Mouse (Mus musculus) midbrain, embryonic 11.5 days (tissue): ENCODE results near the gene Kdm6b. TPM values are rescaled to one million over a fixed set of nuclear protein-coding genes. Genes with fewer than 3 reads are reported as not detected.

ENCODE experiments used
- ATAC-seq: fragments of 200-750 bp; cut with Nextera tagmentation; 2 replicates; pipeline ENCODE4 v1.8.0; 2017; ENCODE audit warnings: moderate TSS enrichment, moderate library complexity; ENCODE audit not compliant: low FRiP score
- DNase-seq: peaks from one replicate; pipeline ENCODE4 v3.0.0; 2015; ENCODE audit warnings: low spot score; ENCODE audit errors: missing footprints
- H3K27ac ChIP-seq: fragments of 300-500 bp; sonication (generic); 2 replicates; pipeline ENCODE4 v1.5.1; 2014; ENCODE audit warnings: low read depth, low read length
- H3K27me3 ChIP-seq: fragments of 300-500 bp; sonication (generic); 2 replicates; pipeline ENCODE4 v1.6.1; 2014; ENCODE audit warnings: mild to moderate bottlenecking, low read length, moderate library complexity, mixed read lengths; ENCODE audit not compliant: control insufficient read depth, insufficient read depth
- H3K36me3 ChIP-seq: fragments of 300-500 bp; sonication (generic); 2 replicates; pipeline ENCODE4 v1.6.1; 2014; ENCODE audit warnings: mild to moderate bottlenecking, low read length, moderate library complexity, mixed read lengths; ENCODE audit not compliant: control insufficient read depth, insufficient read depth
- H3K4me1 ChIP-seq: fragments of 300-500 bp; sonication (generic); 2 replicates; pipeline ENCODE4 v1.6.1; 2014; ENCODE audit warnings: low read length; ENCODE audit not compliant: control insufficient read depth, insufficient read depth
- H3K4me2 ChIP-seq: fragments of 300-500 bp; sonication (generic); 2 replicates; pipeline ENCODE4 v1.6.1; 2014; ENCODE audit warnings: mild to moderate bottlenecking, moderate library complexity
- H3K4me3 ChIP-seq: fragments of 300-500 bp; sonication (generic); 2 replicates; pipeline ENCODE4 v1.5.1; 2014; ENCODE audit warnings: low read depth, low read length
- H3K9ac ChIP-seq: fragments of 300-500 bp; sonication (generic); 2 replicates; pipeline ENCODE4 v1.6.1; 2014; ENCODE audit warnings: low read length
- H3K9me3 ChIP-seq: fragments of 300-500 bp; sonication (generic); 2 replicates; pipeline ENCODE4 v1.6.1; 2016; ENCODE audit warnings: low read length; ENCODE audit not compliant: control insufficient read depth
- whole genome bisulfite sequencing: fragments of 180-500 bp; shearing (Covaris S2); extraction: QIAGEN DNeasy Blood & Tissue Kit; methylation state at CpG from one replicate; pipeline ENCODE4 v1.1.7; 2014; 5-methylcytosine and 5-hydroxymethylcytosine counted together
- polyA plus RNA-seq: library from polyadenylated mRNA; unstranded; fragments of >200 nt; fragmentation: Nextera tagmentation; extraction: Ambion mirVana; gene quantifications from 2 replicates; pipeline ENCODE4 v1.2.1, GENCODE M21; 2014

Kdm6b gene
- polyA plus RNA-seq, 1 experiment from 2014 or later = 31.7 TPM

GRCm38 (mm10) chr11:69421131-69421977, 7.9 kb upstream of the Kdm6b start:
- no peak overlapping the region for H3K4me3 ChIP-seq
- peaks cover 22% of the 10 kb centered on the region for H3K27me3 ChIP-seq
- WGBS = 12% methylated on average over 25 of the region's 25 CpGs
- H3K27ac ChIP-seq = no peak overlapping the region
- peak; percentile 88 for DNase-seq
- no peaks in the 10 kb centered on the region for H3K9me3 ChIP-seq
- peak overlapping the region; percentile 7 for H3K4me2 ChIP-seq
- H3K36me3 ChIP-seq = no peaks in the 10 kb centered on the region
- peaks cover 29% of the 10 kb centered on the region for H3K4me1 ChIP-seq
- no peak for ATAC-seq
- H3K9ac ChIP-seq = 0 out of 2 replicates have a peak overlapping the region, but pooled peaks have one; percentile 20

GRCm38 (mm10) chr11:69420554-69421000, 7.1 kb upstream of the Kdm6b start:
- Histone ChIP-seq H3K4me3 (peak overlapping the region; percentile 28), H3K36me3 (no peaks in the 10 kb centered on the region), H3K4me2 (peak overlapping the region; percentile 69), H3K9ac (no peak overlapping the region; the same call in 1 of the 2 replicates), H3K27ac (no peak overlapping the region), H3K4me1 (peaks cover 29% of the 10 kb centered on the region), H3K9me3 (no peaks in the 10 kb centered on the region), H3K27me3 (peaks cover 22% of the 10 kb centered on the region)
- no peak for ATAC-seq
- DNase-seq = peak; percentile 92
- 6% methylated on average over 10 of the region's 10 CpGs for WGBS

- Histone ChIP-seq H3K36me3 (no peaks in the 10 kb centered on the region), H3K4me2 (peak overlapping the region; percentile 69), H3K27me3 (peaks cover 22% of the 10 kb centered on the region), H3K9me3 (no peaks in the 10 kb centered on the region), H3K27ac (no peak overlapping the region), H3K4me1 (peaks cover 32% of the 10 kb centered on the region), H3K4me3 (peak overlapping the region; percentile 28), H3K9ac (peak overlapping the region; percentile 42; the same call in 1 of the 2 replicates)
- under 1% methylated on average over 28 of the region's 31 CpGs for WGBS
- DNase-seq (peak; percentile 97), ATAC-seq (no peak)
Observed at GRCm38 (mm10) chr11:69419813-69420553, 6.5 kb upstream of the Kdm6b start.

- Histone ChIP-seq H3K4me2 (peak overlapping the region; percentile 69), H3K27ac (peak overlapping the region; percentile 62), H3K27me3 (peaks cover 22% of the 10 kb centered on the region), H3K36me3 (no peaks in the 10 kb centered on the region), H3K9ac (peak overlapping the region; percentile 42; the same call in 1 of the 2 replicates), H3K4me1 (peaks cover 37% of the 10 kb centered on the region), H3K4me3 (peak overlapping the region; percentile 28), H3K9me3 (no peaks in the 10 kb centered on the region)
- DNase-seq (no peak), ATAC-seq (no peak)
- 1% methylated on average over 19 of the region's 19 CpGs for WGBS
Observed at GRCm38 (mm10) chr11:69419443-69419812, 6.0 kb upstream of the Kdm6b start.

- Histone ChIP-seq H3K4me3 (peak overlapping the region; percentile 84), H3K4me1 (peaks cover 44% of the 10 kb centered on the region), H3K9me3 (no peaks in the 10 kb centered on the region), H3K36me3 (no peaks in the 10 kb centered on the region), H3K9ac (peak overlapping the region; percentile 65), H3K27ac (peak overlapping the region; percentile 99), H3K27me3 (peaks cover 22% of the 10 kb centered on the region), H3K4me2 (peak overlapping the region; percentile 69)
- peak; percentile 87 for ATAC-seq
- under 1% methylated on average over 43 of the region's 45 CpGs for WGBS
- peak; percentile 99 for DNase-seq
Observed at GRCm38 (mm10) chr11:69418481-69419442, 5.3 kb upstream of the Kdm6b start.

DNA sequence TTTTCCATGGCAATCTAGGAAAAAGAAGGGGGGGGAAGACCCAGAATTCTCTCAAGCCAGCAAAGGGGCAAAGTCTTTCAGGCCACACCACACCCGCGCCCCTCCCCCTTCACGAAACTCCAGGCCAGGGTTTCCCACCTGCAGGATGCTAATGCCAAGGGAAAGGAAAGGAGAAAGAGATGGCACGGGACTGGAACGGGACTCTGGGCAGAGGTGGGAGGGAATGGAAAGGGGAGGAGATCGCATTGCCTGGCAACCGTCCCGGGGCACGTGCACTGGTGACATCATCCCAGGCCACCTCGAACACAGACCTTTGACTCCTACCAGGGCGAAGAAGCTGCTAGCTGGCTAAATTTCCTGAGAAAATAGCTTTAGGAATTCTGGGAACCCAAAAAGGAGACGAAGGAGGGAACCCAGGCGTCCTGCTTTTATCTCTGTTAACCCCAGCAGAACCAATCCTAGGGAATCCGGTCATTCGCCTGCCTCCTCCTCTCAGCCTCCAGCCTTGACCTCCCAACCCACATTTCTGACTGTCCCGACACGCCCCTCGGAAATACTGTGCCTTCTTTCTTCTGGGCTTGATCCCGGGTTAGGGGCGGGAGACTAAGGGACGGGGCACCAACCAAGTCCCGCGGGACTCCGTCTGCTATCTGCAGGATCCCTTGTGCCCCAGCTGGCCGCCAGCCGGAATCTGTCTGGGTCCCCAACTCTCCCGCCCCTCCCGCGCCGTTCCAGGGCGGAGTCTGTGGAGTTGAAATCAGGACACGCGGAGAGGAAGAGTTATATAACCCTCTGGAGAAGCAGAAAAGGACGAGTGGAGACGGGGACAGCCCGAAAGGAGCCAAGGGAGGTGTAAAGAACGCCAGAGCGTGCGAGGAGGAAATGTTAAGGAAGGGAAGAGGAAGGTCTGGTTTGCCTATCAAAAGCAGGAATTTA, 4.2 kb upstream of the Kdm6b start:
- under 1% methylated on average over 39 of the region's 39 CpGs for WGBS

GRCm38 (mm10) chr11:69416921-69417448, 3.5 kb upstream of the Kdm6b start:
- Histone ChIP-seq H3K9me3 (no peaks in the 10 kb centered on the region), H3K4me1 (peaks cover 62% of the 10 kb centered on the region), H3K4me2 (peak overlapping the region; percentile 69), H3K27ac (peak overlapping the region; percentile 99), H3K36me3 (no peaks in the 10 kb centered on the region), H3K4me3 (peak overlapping the region; percentile 84), H3K27me3 (peaks cover 12% of the 10 kb centered on the region), H3K9ac (peak overlapping the region; percentile 65)
- ATAC-seq (no peak), DNase-seq (peak; percentile 92)
- under 1% methylated on average over 8 of the region's 8 CpGs for WGBS

More for the DNA sequence above, 4.2 kb upstream of the Kdm6b start:
- H3K9me3 ChIP-seq = no peaks in the 10 kb centered on the region
- H3K27ac ChIP-seq = peak overlapping the region; percentile 99
- ATAC-seq = peak; percentile 57
- H3K4me2 ChIP-seq = peak overlapping the region; percentile 69
- H3K4me1 ChIP-seq = peaks cover 55% of the 10 kb centered on the region
- peaks cover 19% of the 10 kb centered on the region for H3K27me3 ChIP-seq
- peak overlapping the region; percentile 84 for H3K4me3 ChIP-seq
- DNase-seq = peak; percentile 99
- no peaks in the 10 kb centered on the region for H3K36me3 ChIP-seq
- H3K9ac ChIP-seq = peak overlapping the region; percentile 65
